Mouse (Mus musculus): ENCODE data around the gene Frmd4a.

GRCm38 (mm10) chr2:4596992-4597391 lies 579.5 kb downstream of the Frmd4a start:
- TF ChIP-seq GATA1 (IDR thresholded peaks at IDR 0.05; ENCODE audit: borderline replicate concordance, low read length) (no peak), FLI1 (IDR thresholded peaks at IDR 0.05; ENCODE audit: low read length) (no peak)
